Mouse (Mus musculus): Measurements from ENCODE around the gene Gfer. TPM values are rescaled to one million over a fixed set of nuclear protein-coding genes. Genes with fewer than 3 reads are reported as not detected.

The Gfer gene
- total and polyA plus RNA-seq, 3 experiments = 69.1 to 105 (median 94.8) TPM

DNA sequence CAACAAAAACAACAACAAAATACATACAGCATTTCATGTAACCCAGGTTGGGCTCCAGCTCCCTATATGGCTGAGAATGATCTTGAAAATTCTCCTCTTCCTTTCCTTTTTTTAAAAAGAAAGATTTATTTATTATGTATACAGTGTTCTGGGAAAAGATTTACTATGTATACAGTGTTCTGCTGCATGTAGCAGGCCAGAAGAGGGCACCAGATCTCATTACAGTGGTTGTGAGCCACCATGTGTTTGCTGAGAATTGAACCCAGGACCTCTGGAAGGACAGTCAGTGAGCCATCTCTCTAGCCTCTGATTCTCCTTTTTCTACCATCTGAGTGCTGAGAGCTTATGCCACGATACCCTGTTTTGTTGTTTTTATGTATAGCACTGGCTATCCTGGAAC lies 38.6 kb upstream of the Gfer start:
- H3K79me2 ChIP-seq (replicated peaks; ENCODE audit: control insufficient read depth, extremely low read depth, insufficient read depth, poor library complexity, severe bottlenecking) = no peaks in the 10 kb centered on the region
- DNase-seq (ENCODE audit: extremely low read depth) = no peak
- no peak for TF ChIP-seq IRF4 (IDR thresholded peaks at IDR 0.05; ENCODE audit: low read depth, low read length)
- peak; percentile 12 to 48; a peak in 2 of 4 replicates for TF ChIP-seq CTCF (conservative IDR thresholded peaks at IDR 0.05 in 1 of 2, IDR thresholded peaks at IDR 0.05 in 1 of 2; ENCODE audit: low read depth in 2 of 2, low read length in 2 of 2)
- peak; percentile 63; the same call in 1 of the 2 replicates for TF ChIP-seq MYC (IDR thresholded peaks at IDR 0.05; ENCODE audit: low read depth, low read length)
- 0 out of 2 replicates have a peak, but pooled peaks have one; percentile 17 for TF ChIP-seq MAX (IDR thresholded peaks at IDR 0.05; ENCODE audit: low read length)
- dilution Hi-C loops (cut with MboI; ENCODE audit: extremely low pct_ligation_motif_present, extremely low pct_unique_long_range_greater_than_20kb, low sequenced_read_pairs) = no loop called here
- H3K9ac ChIP-seq (ENCODE audit: insufficient read depth, low read depth) = no peak overlapping the region
- no peak overlapping the region for H3K27ac ChIP-seq (ENCODE audit: insufficient read depth, low read depth)
- in situ Hi-C loops (cut with MboI; ENCODE audit: low pct_ligation_motif_present, low pct_unique_long_range_greater_than_20kb, low sequenced_read_pairs) = no loop called here
- peaks cover 3 to 12% of the 10 kb centered on the region in 2 experiments for H3K36me3 ChIP-seq (replicated peaks in 1 of 2; ENCODE audit: control insufficient read depth in 1 of 2, insufficient read depth in 1 of 2, low read length in 1 of 2)
- no peak overlapping the region for H3K4me2 ChIP-seq (ENCODE audit: insufficient read depth, low read depth, poor library complexity, severe bottlenecking)
- H3K9me3 ChIP-seq (replicated peaks; ENCODE audit: low read length) = no peaks in the 10 kb centered on the region
- peaks cover 4 to 41% of the 10 kb centered on the region in 2 experiments; a peak in 3 of 4 replicates for H3K4me1 ChIP-seq (ENCODE audit: control insufficient read depth in 1 of 2, insufficient read depth in 2 of 2)
- no peaks in the 10 kb centered on the region for H3K27me3 ChIP-seq (replicated peaks)
- no peak overlapping the region for H3K4me3 ChIP-seq (replicated peaks in 1 of 3; ENCODE audit: low read depth in 2 of 3, low read length in 2 of 3, poor library complexity in 1 of 3)

DNA sequence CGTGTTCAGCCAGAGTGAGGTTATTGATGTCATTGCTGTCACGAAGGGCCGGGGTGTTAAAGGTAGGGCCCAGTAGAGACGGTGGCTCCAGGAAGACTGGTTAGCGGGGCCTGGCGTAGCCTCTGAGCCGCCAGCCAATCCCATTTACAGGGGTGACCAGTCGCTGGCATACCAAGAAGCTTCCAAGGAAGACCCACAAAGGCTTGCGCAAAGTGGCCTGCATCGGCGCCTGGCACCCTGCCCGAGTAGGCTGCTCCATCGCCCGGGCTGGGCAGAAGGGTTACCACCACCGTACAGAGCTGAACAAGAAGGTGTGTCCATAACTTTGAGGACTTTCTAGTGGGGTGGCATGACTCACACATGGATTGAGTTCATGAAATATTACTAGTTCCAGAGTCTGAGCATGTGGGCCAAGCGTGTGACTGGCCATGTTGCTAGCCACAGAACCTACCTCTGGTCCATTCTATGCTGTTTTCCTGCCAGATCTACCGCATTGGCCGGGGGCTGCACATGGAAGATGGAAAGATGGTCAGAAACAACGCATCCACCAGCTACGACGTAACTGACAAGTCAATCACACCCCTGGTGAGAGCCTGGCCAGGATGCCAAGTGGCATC lies 37.6 kb upstream of the Gfer start:
- Histone ChIP-seq H3K27ac (ENCODE audit: insufficient read depth, low read depth) (no peak overlapping the region), H3K9me3 (replicated peaks; ENCODE audit: low read length) (no peaks in the 10 kb centered on the region), H3K9ac (ENCODE audit: insufficient read depth, low read depth) (no peak overlapping the region), H3K4me2 (ENCODE audit: insufficient read depth, low read depth, poor library complexity, severe bottlenecking) (no peak overlapping the region), H3K4me3 (replicated peaks in 1 of 3; ENCODE audit: low read depth in 2 of 3, low read length in 2 of 3, poor library complexity in 1 of 3) (no peak overlapping the region), H3K36me3 (replicated peaks in 1 of 2; ENCODE audit: control insufficient read depth in 1 of 2, insufficient read depth in 1 of 2, low read length in 1 of 2) (peaks cover 0 to 7% of the 10 kb centered on the region in 2 experiments), H3K4me1 (ENCODE audit: control insufficient read depth in 1 of 2, insufficient read depth in 2 of 2) (peaks cover 4 to 41% of the 10 kb centered on the region in 2 experiments; a peak in 3 of 4 replicates), H3K79me2 (replicated peaks; ENCODE audit: control insufficient read depth, extremely low read depth, insufficient read depth, poor library complexity, severe bottlenecking) (no peaks in the 10 kb centered on the region), H3K27me3 (replicated peaks) (no peaks in the 10 kb centered on the region)
- in situ Hi-C loops (cut with MboI; ENCODE audit: low pct_ligation_motif_present, low pct_unique_long_range_greater_than_20kb, low sequenced_read_pairs) (no loop called here), dilution Hi-C loops (cut with MboI; ENCODE audit: extremely low pct_ligation_motif_present, extremely low pct_unique_long_range_greater_than_20kb, low sequenced_read_pairs) (no loop called here)
- TF ChIP-seq PAX5 (IDR thresholded peaks at IDR 0.05; ENCODE audit: low read length) (no peak), ZKSCAN1 (IDR thresholded peaks at IDR 0.05; ENCODE audit: borderline replicate concordance, low read depth, low read length) (no peak), NRF1 (IDR thresholded peaks at IDR 0.05; ENCODE audit: low read depth, low read length) (no peak), IRF4 (IDR thresholded peaks at IDR 0.05; ENCODE audit: low read depth, low read length) (no peak), MAFK (IDR thresholded peaks at IDR 0.05; ENCODE audit: insufficient replicate concordance, low read length) (no peak), JUND (conservative IDR thresholded peaks at IDR 0.05; ENCODE audit: low read depth, low read length) (no peak), NELFE (IDR thresholded peaks at IDR 0.05; ENCODE audit: low read depth, low read length) (no peak), CHD1 (IDR thresholded peaks at IDR 0.05; ENCODE audit: low read depth, low read length) (no peak)
- no peak for DNase-seq (ENCODE audit: extremely low read depth)

DNA sequence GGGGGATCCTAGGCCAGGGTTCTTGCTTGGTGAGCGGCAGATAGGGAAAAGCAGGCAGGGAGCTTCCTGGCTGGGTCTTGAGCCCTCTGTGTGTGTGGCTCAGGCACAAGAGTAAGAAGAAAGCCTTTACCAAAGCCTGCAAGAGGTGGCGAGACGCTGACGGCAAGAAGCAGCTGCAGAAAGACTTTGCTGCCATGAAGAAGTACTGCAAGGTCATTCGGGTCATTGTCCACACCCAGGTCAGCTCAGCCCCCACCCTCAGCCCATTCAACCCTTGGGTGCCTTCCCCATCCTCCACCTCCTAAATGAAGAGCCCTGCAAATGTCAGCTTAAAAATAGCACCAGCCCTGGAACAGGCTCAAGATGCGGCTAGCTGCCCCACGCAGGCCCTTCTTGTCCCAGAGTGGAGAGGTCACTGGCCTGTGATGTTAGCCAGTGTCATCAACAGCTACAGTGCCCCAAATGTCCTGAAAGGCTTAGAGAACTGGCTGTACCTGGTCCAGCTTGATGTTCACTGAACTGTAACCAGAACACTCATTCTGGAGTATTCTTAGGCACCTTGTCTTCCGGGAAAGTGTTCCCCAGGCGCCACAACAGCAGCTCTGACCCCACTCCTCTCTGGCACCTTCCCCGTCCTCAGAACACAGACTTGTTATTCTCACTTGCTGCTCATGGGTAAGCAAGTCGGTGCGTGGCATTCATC lies 36.4 kb upstream of the Gfer start:
- Histone ChIP-seq H3K79me2 (replicated peaks; ENCODE audit: control insufficient read depth, extremely low read depth, insufficient read depth, poor library complexity, severe bottlenecking) (no peaks in the 10 kb centered on the region), H3K4me1 (ENCODE audit: control insufficient read depth in 1 of 2, insufficient read depth in 2 of 2) (peaks cover 4 to 32% of the 10 kb centered on the region in 2 experiments; a peak in 3 of 4 replicates), H3K9me3 (replicated peaks; ENCODE audit: low read length) (no peaks in the 10 kb centered on the region), H3K27me3 (replicated peaks) (no peaks in the 10 kb centered on the region), H3K27ac (ENCODE audit: insufficient read depth, low read depth) (no peak overlapping the region), H3K4me3 (replicated peaks in 1 of 3; ENCODE audit: low read depth in 2 of 3, low read length in 2 of 3, poor library complexity in 1 of 3) (no peak overlapping the region), H3K9ac (ENCODE audit: insufficient read depth, low read depth) (no peak overlapping the region), H3K36me3 (replicated peaks in 1 of 2; ENCODE audit: control insufficient read depth in 1 of 2, insufficient read depth in 1 of 2, low read length in 1 of 2) (peaks cover 0 to 7% of the 10 kb centered on the region in 2 experiments), H3K4me2 (ENCODE audit: insufficient read depth, low read depth, poor library complexity, severe bottlenecking) (no peak overlapping the region)
- no peak for DNase-seq (ENCODE audit: extremely low read depth)
- dilution Hi-C loops (cut with MboI; ENCODE audit: extremely low pct_ligation_motif_present, extremely low pct_unique_long_range_greater_than_20kb, low sequenced_read_pairs) (no loop called here), in situ Hi-C loops (cut with MboI; ENCODE audit: low pct_ligation_motif_present, low pct_unique_long_range_greater_than_20kb, low sequenced_read_pairs) (no loop called here)
- TF ChIP-seq UBTF (IDR thresholded peaks at IDR 0.05; ENCODE audit: low read depth, low read length) = no peak
- no peak for TF ChIP-seq USF2 (conservative IDR thresholded peaks at IDR 0.05; ENCODE audit: low read depth, low read length)
- no peak for TF ChIP-seq SMC3 (IDR thresholded peaks at IDR 0.05; ENCODE audit: low read depth, low read length)
- TF ChIP-seq ETS1 (conservative IDR thresholded peaks at IDR 0.05; ENCODE audit: low read depth, low read length) = no peak
- TF ChIP-seq TCF12 (IDR thresholded peaks at IDR 0.05; ENCODE audit: low read depth, low read length) = no peak
- TF ChIP-seq CTCF (conservative IDR thresholded peaks at IDR 0.05 in 1 of 2, IDR thresholded peaks at IDR 0.05 in 1 of 2; ENCODE audit: low read depth in 2 of 2, low read length in 2 of 2) = no peak
- no peak for TF ChIP-seq EP300 (IDR thresholded peaks at IDR 0.05; ENCODE audit: low read length)
- TF ChIP-seq SIN3A (IDR thresholded peaks at IDR 0.05; ENCODE audit: low read length) = no peak
- TF ChIP-seq MEF2A (IDR thresholded peaks at IDR 0.05; ENCODE audit: borderline replicate concordance, low read depth, low read length) = no peak
- TF ChIP-seq PAX5 (IDR thresholded peaks at IDR 0.05; ENCODE audit: low read length) = no peak
- TF ChIP-seq NELFE (IDR thresholded peaks at IDR 0.05; ENCODE audit: low read depth, low read length) = no peak
- TF ChIP-seq GABPA (IDR thresholded peaks at IDR 0.05; ENCODE audit: insufficient replicate concordance, low read depth, low read length) = no peak
